Mouse (Mus musculus) cerebellum, adult 2 months (tissue): Measurements from ENCODE around the gene Gm44790. TPM values are rescaled to one million over a fixed set of nuclear protein-coding genes. Genes with fewer than 3 reads are reported as not detected.

Source experiments
- DNase-seq, 2 experiments: peaks; one replicate each; pipeline ENCODE4 v3.0.0; 2021
- H3K27ac ChIP-seq: fragments of 200-500 bp; 2 replicates; pipeline ENCODE4 v1.5.1; 2012; ENCODE audit warnings: low read length, control low read depth, inconsistent platforms; ENCODE audit not compliant: insufficient read depth
- H3K27me3 ChIP-seq: fragments of 200-500 bp; 2 replicates; pipeline ENCODE4 v1.6.1; 2012; ENCODE audit warnings: inconsistent platforms, mild to moderate bottlenecking, low read length, moderate library complexity; ENCODE audit not compliant: control insufficient read depth, insufficient read depth
- H3K4me1 ChIP-seq: fragments of 200-500 bp; 2 replicates; pipeline ENCODE4 v1.6.1; 2011; ENCODE audit warnings: low read length; ENCODE audit not compliant: control insufficient read depth, insufficient read depth
- H3K4me3 ChIP-seq: fragments of 200-500 bp; replicated peaks from 2 replicates; pipeline ENCODE3; 2011; ENCODE audit warnings: mild to moderate bottlenecking, low read depth, low read length, control low read depth; ENCODE audit not compliant: insufficient read depth
- CTCF ChIP-seq: fragments of 200-500 bp; IDR thresholded peaks from 2 replicates; pipeline ENCODE4 v1.5.1; 2011; ENCODE audit warnings: low read depth, mild to moderate bottlenecking, control low read depth, low read length, moderate library complexity, borderline replicate concordance; ENCODE audit not compliant: insufficient read depth
- POLR2A ChIP-seq: fragments of 200-500 bp; IDR thresholded peaks from 2 replicates; pipeline ENCODE4 v1.6.1; 2011; ENCODE audit warnings: low read length, control low read depth, borderline replicate concordance; ENCODE audit not compliant: insufficient read depth
- WGBS: fragments of 180-500 bp; shearing (Covaris S2); methylation state at CpG from one replicate; pipeline ENCODE4 v1.1.7; 2018; 5-methylcytosine and 5-hydroxymethylcytosine counted together
- polyA plus RNA-seq: library from polyadenylated mRNA; depleted of rRNA; stranded (reverse); fragments of >200 nt; gene quantifications from 2 replicates; pipeline ENCODE4 v1.2.3, GENCODE M21; 2012; rRNA removed

Gene Gm44790
- polyA plus RNA-seq, 1 experiment, result 0.82 TPM

DNA sequence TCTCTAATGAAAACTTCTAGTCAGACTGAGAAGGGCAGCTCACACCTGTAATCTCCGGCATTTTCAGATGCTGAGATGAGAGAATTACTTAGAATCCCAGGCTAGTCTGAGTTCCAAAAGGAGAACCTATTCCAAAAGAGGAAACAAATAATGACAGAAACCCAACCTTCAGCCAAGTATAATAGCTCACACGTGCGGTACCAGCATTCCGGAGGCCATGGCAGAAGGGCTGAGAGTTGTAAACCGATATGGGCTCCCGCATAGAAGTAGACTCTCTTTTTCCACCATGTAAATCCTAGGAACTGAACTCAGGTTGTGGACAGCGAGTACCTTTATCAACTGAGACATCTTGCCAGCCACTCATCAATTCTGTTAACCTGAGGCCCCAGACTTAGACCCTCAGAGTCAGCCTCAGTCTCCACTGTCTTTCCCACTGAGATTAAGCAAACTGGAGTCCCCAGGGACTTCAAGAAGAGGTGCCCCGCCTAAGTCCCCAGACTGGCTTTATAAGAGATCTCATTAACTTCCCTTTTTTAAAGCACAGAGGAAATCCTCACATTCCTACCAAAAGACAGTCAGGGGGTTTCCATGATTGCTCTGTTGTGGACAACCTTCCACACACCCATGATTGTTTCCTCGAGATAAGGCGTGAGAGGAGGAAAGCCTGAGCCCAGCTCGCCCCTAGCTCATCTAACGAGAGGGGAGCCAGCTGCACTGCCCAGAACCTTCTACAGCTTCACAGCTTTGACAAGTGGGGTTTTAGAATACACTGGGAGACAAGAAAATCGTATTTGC is 67.2 kb downstream of the Gm44790 start:
- H3K4me3 ChIP-seq, result no peak overlapping the region
- H3K4me1 ChIP-seq, result no peaks in the 10 kb centered on the region
- no peak for DNase-seq
- TF ChIP-seq POLR2A, result no peak
- TF ChIP-seq CTCF, result no peak
- WGBS, result 73% methylated on average over 13 of the region's 13 CpGs
- H3K27ac ChIP-seq, result no peak overlapping the region
- H3K27me3 ChIP-seq, result no peaks in the 10 kb centered on the region

DNA sequence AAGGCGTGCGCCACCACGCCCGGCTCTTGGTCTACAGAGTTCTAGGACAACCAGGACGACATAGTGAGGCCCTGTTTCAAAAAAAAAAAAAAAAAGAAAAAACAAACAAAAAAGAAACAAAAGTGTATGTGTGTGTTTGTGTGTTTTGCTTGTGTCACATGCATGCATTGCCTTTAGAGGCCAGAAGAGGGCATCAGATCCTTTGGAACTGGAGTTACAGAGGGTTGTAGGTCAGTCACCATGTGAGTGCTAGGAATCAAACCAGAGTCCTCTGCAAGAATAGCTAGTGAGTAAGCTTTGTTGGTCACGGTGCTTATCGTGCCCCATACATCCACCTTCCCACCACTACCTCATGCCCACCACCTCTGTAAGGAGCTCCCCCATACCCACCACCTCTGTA is 68.3 kb downstream of the Gm44790 start:
- Histone ChIP-seq H3K4me1 (no peaks in the 10 kb centered on the region), H3K4me3 (no peak overlapping the region), H3K27me3 (no peaks in the 10 kb centered on the region), H3K27ac (no peak overlapping the region)
- no peak for DNase-seq
- 93% methylated on average over 7 of the region's 7 CpGs for WGBS
- TF ChIP-seq POLR2A (no peak), CTCF (no peak)

Other genes with a start within 250 kb of the Gm44790 start
- gene Tgfa, start 231.4 kb upstream of the Gm44790 start, polyA plus RNA-seq, result 13.9 and 16.1 TPM in 2 replicates
- gene Fam136a, start 61.0 kb upstream of the Gm44790 start, polyA plus RNA-seq, result 22.4 and 22.6 TPM in 2 replicates
- 62.2 and 74.2 TPM in 2 replicates for gene Snrpg, start 55.4 kb upstream of the Gm44790 start, polyA plus RNA-seq
- gene Pcyox1, start 29.5 kb upstream of the Gm44790 start, polyA plus RNA-seq, result 59.5 and 61.1 TPM in 2 replicates
- gene Tia1, start 22.4 kb upstream of the Gm44790 start, polyA plus RNA-seq, result 119 and 133 TPM in 2 replicates
- 24.3 and 25.3 TPM in 2 replicates for gene C87436, start 11.7 kb downstream of the Gm44790 start, polyA plus RNA-seq
- gene Pcbp1, start 99.7 kb downstream of the Gm44790 start, polyA plus RNA-seq, result 179 and 186 TPM in 2 replicates
- gene Asprv1, start 201.5 kb downstream of the Gm44790 start, polyA plus RNA-seq, result 2.1 and 2.5 TPM in 2 replicates
- 21.1 and 21.9 TPM in 2 replicates for gene Mxd1, start 242.5 kb downstream of the Gm44790 start, polyA plus RNA-seq